15 mouse cellular contexts compared by ENCODE assay signal in the genomic region with DNA sequence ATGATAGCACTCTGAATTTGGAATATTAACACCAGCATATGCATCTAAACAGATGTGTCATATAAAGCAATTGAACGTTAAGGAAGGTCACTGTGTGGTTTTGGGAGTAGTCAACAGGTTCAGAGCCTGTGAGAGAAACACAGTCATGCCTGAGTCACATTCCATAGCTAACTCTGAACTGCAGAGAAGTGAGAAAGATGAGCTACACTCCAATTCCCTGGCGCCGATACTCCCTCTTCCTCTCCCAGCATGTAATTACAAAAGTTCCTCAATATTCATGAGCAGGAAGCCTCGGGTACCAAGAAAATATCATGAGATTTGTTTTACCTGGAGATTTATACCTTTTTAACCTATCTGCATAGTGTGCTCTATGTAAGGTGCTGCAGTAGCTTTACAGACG.
"Had no signal": no experiment of that assay in that cellular context is flagged by ENCODE, and none has a peak within 500 bp of the region (broad histone marks: within the 10 kb centered on the region; RNA-seq: fewer than 3 reads in every experiment).

No protein-coding gene starts in this region.

- H3K27me3 ChIP-seq: neural tube, embryonic 15.5 days; stomach, embryonic 15.5 days had no signal

- H3K4me1 ChIP-seq: neural tube, embryonic 15.5 days; stomach, embryonic 15.5 days had no signal

- H3K9me3 ChIP-seq: neural tube, embryonic 15.5 days; stomach, embryonic 15.5 days had no signal

- H3K27ac ChIP-seq: neural tube, embryonic 15.5 days; stomach, embryonic 15.5 days; stomach, postnatal 0 days had no signal

- H3K4me2 ChIP-seq: neural tube, embryonic 15.5 days; stomach, embryonic 15.5 days had no signal

- H3K4me3 ChIP-seq: neural tube, embryonic 15.5 days; stomach, embryonic 15.5 days had no signal

- H3K9ac ChIP-seq: neural tube, embryonic 15.5 days; stomach, embryonic 15.5 days had no signal

- H3K36me3 ChIP-seq: neural tube, embryonic 15.5 days; stomach, embryonic 15.5 days had no signal

- DNase-seq: retina, postnatal 1 day; right cerebral cortex, adult 18-20 months; right cerebral cortex, postnatal 14 days; right cerebral cortex, postnatal 25 days; right cerebral cortex, postnatal 4 days; spleen, adult 18-20 months; thymus, adult 18-20 months; thymus, adult 2 months; thymus, postnatal 14 days; thymus, postnatal 25 days; thymus, postnatal 36 days; thymus, postnatal 4 days had no signal
